Mouse (Mus musculus) lung, adult 2 months (tissue): Measurements from ENCODE around the gene Stx11.

Experiments
- CTCF ChIP-seq: fragments of 200-500 bp; IDR thresholded peaks from 2 replicates; pipeline ENCODE4 v1.5.1; 2011; ENCODE audit warnings: mild to moderate bottlenecking, low read length, control low read depth; ENCODE audit not compliant: insufficient read depth
- POLR2A ChIP-seq: fragments of 200-500 bp; IDR thresholded peaks from 2 replicates; pipeline ENCODE4 v1.6.1; 2011; ENCODE audit warnings: low read depth, mild to moderate bottlenecking, control low read depth, low read length, borderline replicate concordance; ENCODE audit errors: extremely low read depth

DNA sequence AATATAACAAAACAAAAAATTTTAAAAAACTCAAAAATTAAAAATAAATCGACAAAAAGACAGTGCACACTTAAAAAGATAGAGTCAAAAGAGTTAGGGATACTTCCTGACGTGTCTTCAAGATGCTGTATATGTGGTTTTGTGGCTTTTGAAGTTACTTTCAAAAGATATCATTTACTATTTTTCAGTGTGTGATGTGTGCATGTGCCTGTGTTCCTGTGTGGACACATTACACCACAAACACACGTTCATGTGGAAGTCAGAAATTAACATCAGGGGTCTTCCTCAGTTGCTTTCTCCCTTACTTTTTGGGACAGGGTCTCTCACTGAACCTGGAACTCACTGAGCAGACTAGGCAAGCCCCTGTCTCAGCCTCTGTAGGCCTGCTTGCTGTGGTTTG lies 20.9 kb upstream of the Stx11 start:
- TF ChIP-seq POLR2A (no peak), CTCF (no peak)
